9 mouse cellular contexts compared by ENCODE assay signal in genomic region chr17:84177481-84177880, GRCm38 (mm10). TPM values are rescaled to one million over a fixed set of nuclear protein-coding genes. Genes with fewer than 3 reads are reported as not detected.
DNase-seq lines count a peak whose midpoint lies in the region; ATAC-seq and TF ChIP-seq lines count a peak whose summit lies in the region.
"Had no signal": no experiment of that assay in that cellular context is flagged by ENCODE, and none has a peak within 500 bp of the region (broad histone marks: within the 10 kb centered on the region; RNA-seq: fewer than 3 reads in every experiment).

No protein-coding gene starts in this region.

- H3K27me3 ChIP-seq in intestine, embryonic 15.5 days (replicated peaks): no peaks in the 10 kb centered on the region
- H3K27me3 ChIP-seq in intestine, embryonic 16.5 days (replicated peaks; ENCODE audit: control insufficient read depth, insufficient read depth, low read length): no peaks in the 10 kb centered on the region
- no peaks in the 10 kb centered on the region for H3K27me3 ChIP-seq in kidney, embryonic 16.5 days (ENCODE audit: insufficient read depth, low read length)
- H3K27me3 ChIP-seq in cerebellum, adult 2 months (ENCODE audit: control insufficient read depth, insufficient read depth, low read length): no peaks in the 10 kb centered on the region
- H3K27me3 ChIP-seq: embryonic facial prominence, embryonic 12.5 days had no signal

- H3K4me3 ChIP-seq in intestine, embryonic 15.5 days (replicated peaks): no peak overlapping the region
- H3K4me3 ChIP-seq in intestine, embryonic 16.5 days (ENCODE audit: low read length): no peak overlapping the region
- no peak overlapping the region for H3K4me3 ChIP-seq in kidney, embryonic 16.5 days (ENCODE audit: low read length)
- H3K4me3 ChIP-seq in cerebellum, adult 2 months (replicated peaks; ENCODE audit: insufficient read depth, low read depth, low read length): no peak overlapping the region
- H3K4me3 ChIP-seq: embryonic facial prominence, embryonic 12.5 days had no signal

- DNase-seq in adrenal gland, postnatal 14 days: peak; percentile 42
- peak; percentile 7 to 20 for DNase-seq in spleen, postnatal 10 days (ENCODE audit: low spot score in 2 of 2)
- no peak for DNase-seq in frontal cortex, postnatal 25 days (ENCODE audit: low spot score in 2 of 2)
- DNase-seq in cerebellum, adult 2 months: no peak
- no peak for DNase-seq in B cell, adult 2 months

- 0 out of 2 replicates have a peak overlapping the region, but pooled peaks have one; percentile 20 for H3K27ac ChIP-seq in intestine, embryonic 15.5 days
- H3K27ac ChIP-seq in intestine, embryonic 16.5 days (ENCODE audit: low read length): no peak overlapping the region
- H3K27ac ChIP-seq in kidney, embryonic 16.5 days (ENCODE audit: low read length): peak overlapping the region; percentile 49
- no peak overlapping the region for H3K27ac ChIP-seq in cerebellum, adult 2 months (ENCODE audit: insufficient read depth, low read length)
- H3K27ac ChIP-seq: embryonic facial prominence, embryonic 12.5 days had no signal

- H3K9me3 ChIP-seq in intestine, embryonic 15.5 days: no peaks in the 10 kb centered on the region
- H3K9me3 ChIP-seq in intestine, embryonic 16.5 days (ENCODE audit: control insufficient read depth, low read length): peaks cover 7% of the 10 kb centered on the region; the same call in 1 of the 2 replicates
- H3K9me3 ChIP-seq in kidney, embryonic 16.5 days (ENCODE audit: low read length): peaks cover 4% of the 10 kb centered on the region
- H3K9me3 ChIP-seq: embryonic facial prominence, embryonic 12.5 days had no signal

- H3K9ac ChIP-seq in intestine, embryonic 15.5 days: no peak overlapping the region
- no peak overlapping the region for H3K9ac ChIP-seq in intestine, embryonic 16.5 days (ENCODE audit: low read depth, low read length)
- no peak overlapping the region for H3K9ac ChIP-seq in kidney, embryonic 16.5 days (replicated peaks; ENCODE audit: low read length)
- H3K9ac ChIP-seq: embryonic facial prominence, embryonic 12.5 days had no signal

- no peak overlapping the region for H3K4me2 ChIP-seq in intestine, embryonic 15.5 days (replicated peaks)
- no peak overlapping the region for H3K4me2 ChIP-seq in intestine, embryonic 16.5 days (ENCODE audit: low read depth, low read length)
- H3K4me2 ChIP-seq in kidney, embryonic 16.5 days (replicated peaks; ENCODE audit: low read depth, low read length): no peak overlapping the region
- H3K4me2 ChIP-seq: embryonic facial prominence, embryonic 12.5 days had no signal

- no peak for TF ChIP-seq CTCF in cerebellum, adult 2 months (IDR thresholded peaks at IDR 0.05; ENCODE audit: borderline replicate concordance, insufficient read depth, low read depth, low read length)

- peaks cover 30% of the 10 kb centered on the region for H3K4me1 ChIP-seq in intestine, embryonic 15.5 days (replicated peaks)
- peaks cover 42% of the 10 kb centered on the region for H3K4me1 ChIP-seq in intestine, embryonic 16.5 days (ENCODE audit: control insufficient read depth, insufficient read depth, low read length)
- H3K4me1 ChIP-seq in kidney, embryonic 16.5 days (ENCODE audit: insufficient read depth, low read length): peaks cover 34% of the 10 kb centered on the region
- no peaks in the 10 kb centered on the region for H3K4me1 ChIP-seq in cerebellum, adult 2 months (ENCODE audit: control insufficient read depth, insufficient read depth, low read length)

- WGBS in intestine, embryonic 15.5 days: 36% methylated on average over 8 of the region's 8 CpGs
- 35% methylated on average over 8 of the region's 8 CpGs for WGBS in intestine, embryonic 16.5 days
- WGBS in kidney, embryonic 16.5 days: 33% methylated on average over 8 of the region's 8 CpGs
- 23% methylated on average over 8 of the region's 8 CpGs for WGBS in cerebellum, adult 2 months

- H3K36me3 ChIP-seq in intestine, embryonic 15.5 days: no peaks in the 10 kb centered on the region
- 0 out of 2 replicates have a peak, but pooled peaks cover 3% of the 10 kb centered on the region for H3K36me3 ChIP-seq in intestine, embryonic 16.5 days (ENCODE audit: control insufficient read depth, insufficient read depth, low read length)
- H3K36me3 ChIP-seq in kidney, embryonic 16.5 days (ENCODE audit: insufficient read depth, low read length): no peaks in the 10 kb centered on the region; the same call in 1 of the 2 replicates

- no peak for ATAC-seq in intestine, embryonic 15.5 days
- no peak for ATAC-seq in intestine, embryonic 16.5 days
- ATAC-seq in kidney, embryonic 16.5 days (ENCODE audit: low FRiP score, low TSS enrichment): no peak

- TF ChIP-seq POLR2A in cerebellum, adult 2 months (IDR thresholded peaks at IDR 0.05; ENCODE audit: borderline replicate concordance, insufficient read depth, low read length): no peak

RNA-seq across cellular contexts. Expression of gene Zfp36l2, which starts 10.3 kb away (rescaled TPM):
- 23.2 and 29.7 TPM in 2 replicates for polyA plus RNA-seq in intestine, embryonic 15.5 days (2015; fragmentation: Nextera tagmentation; extraction: Ambion mirVana)
- polyA plus RNA-seq in intestine, embryonic 16.5 days (2015; fragmentation: Nextera tagmentation; extraction: Ambion mirVana): 14.4 and 16.2 TPM in 2 replicates
- 73.8 and 85.4 TPM in 2 replicates for total RNA-seq in adrenal gland, postnatal 14 days (2021)
- 9.5 and 11.4 TPM in 2 replicates for polyA plus RNA-seq in kidney, embryonic 16.5 days (2015; fragmentation: Nextera tagmentation; extraction: Ambion mirVana)
- polyA plus RNA-seq in cerebellum, adult 2 months (2012; rRNA removed): 14.2 and 15.9 TPM in 2 replicates

Comparison
In these comparisons a context has a peak if more than half of its experiments do, and no peak if none do; other contexts are left out.
1. H3K27ac ChIP-seq: peak in intestine, embryonic 15.5 days (single experiment) and kidney, embryonic 16.5 days (single experiment); none in intestine, embryonic 16.5 days (single experiment) and cerebellum, adult 2 months (single experiment).
2. DNase-seq: peak in adrenal gland, postnatal 14 days (single experiment) and spleen, postnatal 10 days (2 of 2); none in frontal cortex, postnatal 25 days (0 of 2), cerebellum, adult 2 months (0 of 2) and B cell, adult 2 months (0 of 2).